Mouse (Mus musculus) megakaryocyte, embryonic 14.5 days (primary cell): ENCODE results near the gene Kif5a.
"Not testable (repeated sequence)": the region's sequence is repeated elsewhere in the genome, so short reads cannot be mapped to it uniquely, and the experiment has no call there.

Experiments used
- FLI1 ChIP-seq: IDR thresholded peaks from 2 replicates; pipeline ENCODE4 v1.6.1; 2012; ENCODE audit warnings: low read length, inconsistent platforms, mixed read lengths
- GATA1 ChIP-seq: IDR thresholded peaks from 3 replicates; pipeline ENCODE4 v1.6.1; 2012; ENCODE audit warnings: mixed read lengths, low read length, inconsistent platforms, borderline replicate concordance

DNA sequence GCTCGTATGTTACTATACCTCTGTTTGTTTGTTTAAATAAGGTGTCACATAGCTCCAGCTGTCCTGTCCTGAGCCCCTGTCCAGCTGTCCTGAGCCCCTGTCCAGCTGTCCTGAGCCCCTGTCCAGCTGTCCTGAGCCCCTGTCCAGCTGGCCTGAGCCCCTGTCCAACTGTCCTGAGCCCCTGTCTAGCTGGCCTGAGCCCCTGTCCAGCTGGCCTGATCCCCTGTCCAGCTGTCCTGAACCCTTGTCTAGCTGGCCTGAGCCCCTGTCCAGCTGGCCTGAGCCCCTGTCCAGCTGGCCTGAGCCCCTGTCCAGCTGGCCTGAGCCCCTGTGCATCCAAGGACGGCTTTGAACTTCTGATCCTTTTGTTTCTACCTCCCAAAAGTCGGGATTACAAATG is 46.0 kb upstream of the Kif5a start:
- not testable (repeated sequence) for TF ChIP-seq GATA1, FLI1
